Mouse (Mus musculus) cerebellum, adult 2 months (tissue): ENCODE results near the gene Atrnl1.
A peak's percentile ranks its signal among the peaks of the same experiment; 100 is the strongest.

ENCODE experiments used
- CTCF ChIP-seq: fragments of 200-500 bp; IDR thresholded peaks from 2 replicates; pipeline ENCODE4 v1.5.1; 2011; ENCODE audit warnings: low read depth, mild to moderate bottlenecking, control low read depth, low read length, moderate library complexity, borderline replicate concordance; ENCODE audit not compliant: insufficient read depth
- POLR2A ChIP-seq: fragments of 200-500 bp; IDR thresholded peaks from 2 replicates; pipeline ENCODE4 v1.6.1; 2011; ENCODE audit warnings: low read length, control low read depth, borderline replicate concordance; ENCODE audit not compliant: insufficient read depth

GRCm38 (mm10) chr19:57642980-57643379 lies 32.1 kb downstream of the Atrnl1 start:
- TF ChIP-seq CTCF (peak; percentile 13; the same call in 1 of the 2 replicates), POLR2A (no peak)
